Mouse (Mus musculus) limb, embryonic 13.5 days (tissue): ENCODE data around the gene Camta1. TPM values are rescaled to one million over a fixed set of nuclear protein-coding genes. Genes with fewer than 3 reads are reported as not detected.

Source experiments
- polyA plus RNA-seq: library from polyadenylated mRNA; unstranded; fragments of >200 nt; fragmentation: Nextera tagmentation; extraction: Ambion mirVana; gene quantifications from 2 replicates; pipeline ENCODE4 v1.2.1, GENCODE M21; 2015

Camta1 gene
- polyA plus RNA-seq, 1 experiment from 2014 or later, result 93.5 TPM

Other genes with a start within 250 kb of the Camta1 start
- gene Dnajc11, start 71.8 kb upstream of the Camta1 start, polyA plus RNA-seq, result 73.7 and 76.4 TPM in 2 replicates
- 51.0 and 56.4 TPM in 2 replicates for gene Thap3, start 127.1 kb upstream of the Camta1 start, polyA plus RNA-seq
- 39.2 and 40.8 TPM in 2 replicates for gene Phf13, start 134.4 kb upstream of the Camta1 start, polyA plus RNA-seq
- 14.3 and 14.7 TPM in 2 replicates for gene Klhl21, start 146.9 kb upstream of the Camta1 start, polyA plus RNA-seq
- 20.7 and 21.4 TPM in 2 replicates for gene Zbtb48, start 165.8 kb upstream of the Camta1 start, polyA plus RNA-seq
- gene Tas1r1, start 176.7 kb upstream of the Camta1 start, polyA plus RNA-seq, result 1.3 TPM in 2 replicates
- gene Nol9, start 177.4 kb upstream of the Camta1 start, polyA plus RNA-seq, result 33.7 and 34.4 TPM in 2 replicates
- gene Plekhg5, start 210.6 kb upstream of the Camta1 start, polyA plus RNA-seq, result 17.3 TPM in 2 replicates